Mouse (Mus musculus): Measurements from ENCODE around the gene Coq4. TPM values are rescaled to one million over a fixed set of nuclear protein-coding genes. Genes with fewer than 3 reads are reported as not detected.

The Coq4 gene
- polyA plus RNA-seq, 1 experiment from 2014 or later: 11.4 TPM

DNA sequence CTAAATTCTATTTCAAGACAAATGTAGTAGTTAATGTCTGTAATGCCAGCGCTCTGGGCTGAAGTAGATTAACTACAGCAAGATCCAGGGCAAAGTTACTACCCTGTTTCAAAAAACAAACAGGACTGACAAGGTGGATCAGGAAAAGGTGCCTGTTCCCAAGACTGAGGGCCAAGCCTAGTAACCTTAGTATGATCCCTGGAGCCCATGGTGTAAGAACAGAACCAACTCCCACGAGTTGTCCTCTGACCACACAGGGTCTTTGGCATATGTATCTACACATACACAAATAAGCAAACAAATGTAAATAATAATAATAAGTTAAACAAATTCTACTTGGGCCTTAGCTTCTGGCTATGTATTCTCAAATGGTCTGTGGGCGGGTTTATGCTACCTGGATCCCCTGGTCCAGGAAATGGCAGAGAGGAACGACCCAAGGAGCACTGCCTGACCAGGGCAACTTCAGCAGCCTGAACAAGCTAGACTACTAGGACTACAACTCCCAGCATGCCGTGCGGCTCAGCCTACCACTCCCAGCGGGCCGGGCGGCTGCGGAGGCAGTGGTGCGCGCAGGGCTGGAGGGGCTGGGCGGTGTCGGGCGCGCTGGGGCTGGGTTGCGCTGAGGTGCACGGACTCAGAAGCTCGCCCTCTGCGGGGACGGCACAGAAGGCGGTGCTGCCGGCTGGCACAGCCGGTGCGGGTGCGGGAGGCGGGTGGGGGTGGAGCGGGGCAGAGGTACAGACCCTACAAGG is 15.0 kb downstream of the Coq4 start, which contains the start of gene Slc27a4:
Slc27a4 (plus strand) TSS at position 560 of the 752 bp plus-strand sequence.
- Histone ChIP-seq H3K27me3 (peaks cover 40% of the 10 kb centered on the region), H3K9ac (peak within 1 kb of the TSS; percentile 71), H3K4me1 (replicated peaks) (peaks cover 14% of the 10 kb centered on the region), H3K27ac (replicated peaks) (no peak within 1 kb of the TSS; the same call in 1 of the 2 replicates), H3K4me3 (replicated peaks) (peak within 1 kb of the TSS; percentile 72), H3K4me2 (peak within 1 kb of the TSS; percentile 98), H3K36me3 (replicated peaks) (0 out of 2 replicates have a peak, but pooled peaks cover 8% of the 10 kb centered on the region), H3K9me3 (replicated peaks) (no peaks in the 10 kb centered on the region)
- peak; percentile 97 for ATAC-seq (ENCODE audit: insufficient read depth)
- WGBS (ENCODE audit: insufficient replicate concordance): 2% methylated on average over 28 of the region's 28 CpGs

DNA sequence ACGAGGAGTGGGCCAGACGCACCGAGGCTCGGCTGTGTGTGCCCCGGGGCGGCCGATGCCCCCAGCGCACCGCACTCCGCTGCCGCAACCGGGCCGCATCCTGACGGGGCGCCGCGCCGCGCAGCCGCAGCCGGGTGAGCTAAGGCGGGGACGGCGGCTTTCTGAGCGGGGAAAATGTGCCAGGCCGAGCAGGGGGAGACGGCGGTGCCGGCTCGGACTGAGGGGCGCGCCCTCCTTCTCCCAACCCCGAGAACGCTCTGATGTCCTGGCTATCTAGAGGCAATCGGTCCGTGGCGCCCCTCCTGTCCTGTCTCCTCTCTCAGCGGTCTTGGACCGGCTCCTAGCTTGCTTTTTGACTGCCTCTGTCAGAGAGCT is 15.5 kb downstream of the Coq4 start:
- WGBS (ENCODE audit: insufficient replicate concordance): under 1% methylated on average over 39 of the region's 39 CpGs
- Histone ChIP-seq H3K27me3 (peaks cover 40% of the 10 kb centered on the region), H3K9ac (peak overlapping the region; percentile 71), H3K27ac (replicated peaks) (no peak overlapping the region; the same call in 1 of the 2 replicates), H3K4me2 (peak overlapping the region; percentile 98), H3K9me3 (replicated peaks) (no peaks in the 10 kb centered on the region), H3K4me1 (replicated peaks) (peaks cover 14% of the 10 kb centered on the region), H3K4me3 (replicated peaks) (peak overlapping the region; percentile 72), H3K36me3 (replicated peaks) (0 out of 2 replicates have a peak, but pooled peaks cover 8% of the 10 kb centered on the region)
- no peak; the same call in 1 of the 2 replicates for ATAC-seq (ENCODE audit: insufficient read depth)

DNA sequence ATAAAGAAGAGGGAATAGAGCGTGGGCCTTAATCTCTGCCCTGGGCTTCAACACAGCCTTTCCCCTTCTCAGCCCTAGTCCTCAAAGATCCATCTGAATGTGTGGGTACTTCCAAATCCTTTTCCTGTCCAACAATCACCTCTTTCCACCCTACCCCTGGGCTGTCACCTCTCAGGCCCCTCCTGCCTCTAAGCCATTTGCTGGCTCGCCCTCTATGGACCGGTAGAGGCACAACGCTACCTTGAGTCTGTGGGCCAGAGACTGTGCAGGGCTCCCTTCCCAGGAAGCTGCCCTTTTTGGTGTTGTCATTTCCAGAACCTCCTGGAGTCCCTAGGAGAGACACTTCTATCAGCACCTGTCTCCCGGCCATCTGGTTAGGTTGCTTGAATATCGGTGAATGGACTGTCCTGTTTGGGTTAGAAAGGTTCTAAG is 16.1 kb downstream of the Coq4 start:
- Histone ChIP-seq H3K27me3 (peaks cover 40% of the 10 kb centered on the region), H3K36me3 (replicated peaks) (0 out of 2 replicates have a peak, but pooled peaks cover 8% of the 10 kb centered on the region), H3K27ac (replicated peaks) (no peak overlapping the region), H3K4me2 (peak overlapping the region; percentile 98), H3K4me3 (replicated peaks) (peak overlapping the region; percentile 72), H3K9ac (peak overlapping the region; percentile 71; the same call in 1 of the 2 replicates), H3K9me3 (replicated peaks) (no peaks in the 10 kb centered on the region), H3K4me1 (replicated peaks) (peaks cover 14% of the 10 kb centered on the region)
- ATAC-seq (ENCODE audit: insufficient read depth): no peak
- 25% methylated on average over 6 of the region's 6 CpGs for WGBS (ENCODE audit: insufficient replicate concordance)

DNA sequence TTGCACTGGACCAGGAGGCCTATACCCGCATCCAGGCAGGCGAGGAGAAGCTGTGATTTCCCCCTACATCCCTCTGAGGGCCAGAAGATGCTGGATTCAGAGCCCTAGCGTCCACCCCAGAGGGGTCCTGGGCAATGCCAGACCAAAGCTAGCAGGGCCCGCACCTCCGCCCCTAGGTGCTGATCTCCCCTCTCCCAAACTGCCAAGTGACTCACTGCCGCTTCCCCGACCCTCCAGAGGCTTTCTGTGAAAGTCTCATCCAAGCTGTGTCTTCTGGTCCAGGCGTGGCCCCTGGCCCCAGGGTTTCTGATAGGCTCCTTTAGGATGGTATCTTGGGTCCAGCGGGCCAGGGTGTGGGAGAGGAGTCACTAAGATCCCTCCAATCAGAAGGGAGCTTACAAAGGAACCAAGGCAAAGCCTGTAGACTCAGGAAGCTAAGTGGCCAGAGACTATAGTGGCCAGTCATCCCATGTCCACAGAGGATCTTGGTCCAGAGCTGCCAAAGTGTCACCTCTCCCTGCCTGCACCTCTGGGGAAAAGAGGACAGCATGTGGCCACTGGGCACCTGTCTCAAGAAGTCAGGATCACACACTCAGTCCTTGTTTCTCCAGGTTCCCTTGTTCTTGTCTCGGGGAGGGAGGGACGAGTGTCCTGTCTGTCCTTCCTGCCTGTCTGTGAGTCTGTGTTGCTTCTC is 28.5 kb downstream of the Coq4 start:
- no peaks in the 10 kb centered on the region for H3K9me3 ChIP-seq (replicated peaks)
- no peak for ATAC-seq (ENCODE audit: insufficient read depth)
- H3K4me3 ChIP-seq (replicated peaks): no peak overlapping the region
- no peak overlapping the region for H3K27ac ChIP-seq (replicated peaks)
- 66% methylated on average over 11 of the region's 11 CpGs for WGBS (ENCODE audit: insufficient replicate concordance)
- H3K4me1 ChIP-seq (replicated peaks): peaks cover 24% of the 10 kb centered on the region
- peaks cover 10% of the 10 kb centered on the region for H3K36me3 ChIP-seq (replicated peaks)
- H3K9ac ChIP-seq: no peak overlapping the region
- H3K27me3 ChIP-seq: no peaks in the 10 kb centered on the region
- no peak overlapping the region for H3K4me2 ChIP-seq

DNA sequence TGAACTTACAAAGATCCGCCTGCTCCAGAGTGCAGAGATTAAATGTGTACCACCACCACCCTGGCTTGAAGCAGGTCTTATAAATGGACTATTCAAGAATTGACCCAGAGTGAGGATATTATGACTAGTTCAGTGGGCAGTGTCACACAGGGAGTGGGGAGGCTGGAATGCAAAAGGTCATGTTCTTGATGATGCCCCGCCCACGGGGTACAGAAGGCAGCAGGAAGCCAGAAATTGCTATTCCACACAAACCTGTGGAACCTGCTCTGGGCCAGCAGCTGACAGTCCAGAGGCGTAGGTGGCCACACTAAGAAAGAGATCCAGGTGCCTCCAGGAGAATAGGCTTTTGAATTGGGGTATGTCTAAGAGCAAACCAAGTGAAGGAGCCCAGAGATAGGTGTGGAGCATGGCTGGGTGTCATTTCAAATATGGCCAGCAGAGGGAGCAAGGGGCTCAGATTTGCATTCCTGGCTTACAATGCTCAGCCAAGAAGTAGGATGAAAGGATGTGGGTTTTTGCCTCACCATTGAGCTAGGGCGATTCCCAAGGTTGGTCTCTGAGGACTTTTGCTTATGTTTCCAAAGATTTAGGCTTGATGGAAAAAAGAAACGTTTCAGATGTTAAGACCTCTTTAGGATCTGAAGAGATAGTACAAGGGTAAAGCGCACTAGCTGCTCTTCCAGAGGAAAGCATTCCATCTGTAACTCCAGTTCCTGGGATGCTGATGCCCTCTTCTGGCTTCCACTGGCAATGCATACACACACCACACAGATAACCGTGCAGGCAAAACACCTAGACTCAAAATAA is 30.3 kb downstream of the Coq4 start:
- no peak overlapping the region for H3K4me2 ChIP-seq
- ATAC-seq (ENCODE audit: insufficient read depth): no peak
- 40% methylated on average over 8 of the region's 8 CpGs for WGBS (ENCODE audit: insufficient replicate concordance)

DNA sequence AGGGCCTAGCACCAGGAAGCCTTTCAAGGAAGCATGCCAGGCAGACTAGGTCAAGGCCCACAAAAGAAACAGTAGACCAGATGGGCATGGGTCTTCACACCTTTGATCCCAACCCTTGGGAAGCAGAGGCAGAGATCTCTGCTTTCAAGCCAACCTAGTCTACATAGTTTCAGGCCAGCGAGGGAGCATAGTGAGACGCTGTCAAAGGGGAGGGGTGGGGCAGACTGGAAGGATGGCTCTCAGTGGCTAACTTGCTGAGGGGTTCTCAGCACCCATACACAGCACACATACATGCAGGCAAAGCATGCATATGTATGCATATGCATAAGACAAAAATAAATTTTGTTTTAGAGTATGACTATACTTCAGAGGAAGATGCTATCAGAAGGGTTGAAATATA is 32.1 kb downstream of the Coq4 start:
- Histone ChIP-seq H3K36me3 (replicated peaks) (0 out of 2 replicates have a peak, but pooled peaks cover 3% of the 10 kb centered on the region), H3K9ac (no peak overlapping the region; the same call in 1 of the 2 replicates), H3K27me3 (no peaks in the 10 kb centered on the region), H3K4me3 (replicated peaks) (peak overlapping the region; percentile 58; the same call in 1 of the 2 replicates), H3K9me3 (replicated peaks) (no peaks in the 10 kb centered on the region), H3K4me2 (peak overlapping the region; percentile 88), H3K4me1 (replicated peaks) (peaks cover 26% of the 10 kb centered on the region), H3K27ac (replicated peaks) (no peak overlapping the region)
- ATAC-seq (ENCODE audit: insufficient read depth): no peak
- 31% methylated on average over 2 of the region's 2 CpGs for WGBS (ENCODE audit: insufficient replicate concordance)

More for the DNA sequence above, 30.3 kb downstream of the Coq4 start:
- H3K27me3 ChIP-seq: no peaks in the 10 kb centered on the region
- no peak overlapping the region for H3K4me3 ChIP-seq (replicated peaks)
- H3K4me1 ChIP-seq (replicated peaks): peaks cover 26% of the 10 kb centered on the region
- H3K9me3 ChIP-seq (replicated peaks): no peaks in the 10 kb centered on the region
- H3K27ac ChIP-seq (replicated peaks): no peak overlapping the region
- peaks cover 8% of the 10 kb centered on the region for H3K36me3 ChIP-seq (replicated peaks)
- no peak overlapping the region for H3K9ac ChIP-seq

DNA sequence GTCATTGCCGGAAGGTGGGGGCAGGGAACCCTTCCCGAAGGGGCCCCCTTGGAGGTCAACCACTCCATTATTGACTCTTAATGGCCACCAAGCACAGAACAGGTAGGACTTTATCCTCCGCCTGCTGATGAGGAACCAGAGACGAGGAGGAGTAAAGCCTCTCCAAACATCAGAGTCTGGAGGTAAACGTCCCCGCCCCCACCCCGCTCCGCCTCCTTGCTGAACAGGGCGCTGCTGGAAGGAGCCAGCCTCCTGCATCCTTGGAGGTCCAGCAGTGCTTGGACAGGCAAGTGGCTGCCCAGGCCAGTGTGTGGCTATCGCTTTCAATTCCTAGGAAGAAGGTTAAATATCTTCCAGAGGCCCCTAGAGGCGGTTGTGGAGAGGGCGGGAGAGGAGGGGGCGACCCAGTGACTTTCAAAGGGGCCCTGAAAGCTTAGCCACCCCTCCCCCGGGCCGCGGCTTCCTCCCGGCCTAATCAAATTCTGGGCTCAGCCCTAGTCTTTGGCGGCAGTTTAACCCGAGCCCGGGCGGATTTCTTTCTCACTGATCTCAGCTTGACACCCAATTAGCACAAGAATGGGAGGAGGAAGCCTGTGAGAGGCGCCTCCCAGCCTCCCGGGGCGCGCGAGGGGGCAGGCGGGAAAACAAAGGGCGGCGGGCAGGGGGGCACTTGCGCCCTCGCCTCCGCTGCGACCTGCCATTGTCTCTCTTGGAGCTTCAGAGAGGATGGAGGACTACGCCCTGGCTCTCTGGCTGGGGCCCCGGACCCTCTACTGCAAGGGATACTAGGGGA is 32.9 kb downstream of the Coq4 start, which contains the start of gene Urm1:
Urm1 (plus strand) TSS at position 51 of the 793 bp plus-strand sequence.
- Histone ChIP-seq H3K9ac (peak within 1 kb of the TSS; percentile 58), H3K4me2 (peak within 1 kb of the TSS; percentile 88), H3K4me1 (replicated peaks) (peaks cover 26% of the 10 kb centered on the region), H3K9me3 (replicated peaks) (no peaks in the 10 kb centered on the region), H3K27ac (replicated peaks) (peak within 1 kb of the TSS; percentile 81), H3K36me3 (replicated peaks) (0 out of 2 replicates have a peak, but pooled peaks cover 3% of the 10 kb centered on the region), H3K27me3 (no peaks in the 10 kb centered on the region), H3K4me3 (replicated peaks) (peak within 1 kb of the TSS; percentile 58)
- under 1% methylated on average over 35 of the region's 35 CpGs for WGBS (ENCODE audit: insufficient replicate concordance)
- ATAC-seq (ENCODE audit: insufficient read depth): peak; percentile 65

DNA sequence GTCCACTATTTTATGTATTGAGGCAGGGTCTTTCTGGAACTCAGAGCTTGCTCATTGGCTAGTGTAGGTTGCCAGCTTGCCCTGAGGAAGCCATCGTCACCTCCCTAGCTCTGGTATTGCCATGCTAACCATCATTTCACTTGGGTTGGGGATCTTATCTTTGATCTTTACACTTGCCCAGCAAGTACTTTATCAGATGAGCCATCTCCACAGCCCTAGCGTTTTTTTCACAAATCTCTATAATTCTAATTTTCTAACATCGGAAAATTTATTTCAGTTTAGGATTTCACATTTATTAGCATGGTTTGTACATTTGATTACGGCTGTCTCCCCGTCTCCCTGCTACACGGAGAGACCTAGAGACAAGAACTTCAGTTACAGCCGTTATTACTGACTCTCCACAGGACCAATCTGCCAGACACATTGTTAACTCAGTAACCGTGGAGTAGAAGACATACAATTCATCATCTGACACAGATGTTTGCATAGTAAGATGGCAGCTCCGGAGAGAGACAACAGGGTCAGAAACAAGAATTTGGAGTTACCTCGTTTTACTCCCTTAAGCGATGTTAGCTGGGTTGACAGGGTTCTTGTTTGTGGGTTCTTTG is 39.1 kb downstream of the Coq4 start:
- H3K4me1 ChIP-seq (replicated peaks): peaks cover 30% of the 10 kb centered on the region
- peak; percentile 6; the same call in 1 of the 2 replicates for ATAC-seq (ENCODE audit: insufficient read depth)
- H3K4me2 ChIP-seq: peak overlapping the region; percentile 80
- 6% methylated on average over 11 of the region's 11 CpGs for WGBS (ENCODE audit: insufficient replicate concordance)
- H3K36me3 ChIP-seq (replicated peaks): 0 out of 2 replicates have a peak, but pooled peaks cover 4% of the 10 kb centered on the region
- H3K9ac ChIP-seq: peak overlapping the region; percentile 68
- H3K9me3 ChIP-seq (replicated peaks): no peaks in the 10 kb centered on the region
- H3K4me3 ChIP-seq (replicated peaks): peak overlapping the region; percentile 87
- peak overlapping the region; percentile 90 for H3K27ac ChIP-seq (replicated peaks)
- no peaks in the 10 kb centered on the region for H3K27me3 ChIP-seq

DNA sequence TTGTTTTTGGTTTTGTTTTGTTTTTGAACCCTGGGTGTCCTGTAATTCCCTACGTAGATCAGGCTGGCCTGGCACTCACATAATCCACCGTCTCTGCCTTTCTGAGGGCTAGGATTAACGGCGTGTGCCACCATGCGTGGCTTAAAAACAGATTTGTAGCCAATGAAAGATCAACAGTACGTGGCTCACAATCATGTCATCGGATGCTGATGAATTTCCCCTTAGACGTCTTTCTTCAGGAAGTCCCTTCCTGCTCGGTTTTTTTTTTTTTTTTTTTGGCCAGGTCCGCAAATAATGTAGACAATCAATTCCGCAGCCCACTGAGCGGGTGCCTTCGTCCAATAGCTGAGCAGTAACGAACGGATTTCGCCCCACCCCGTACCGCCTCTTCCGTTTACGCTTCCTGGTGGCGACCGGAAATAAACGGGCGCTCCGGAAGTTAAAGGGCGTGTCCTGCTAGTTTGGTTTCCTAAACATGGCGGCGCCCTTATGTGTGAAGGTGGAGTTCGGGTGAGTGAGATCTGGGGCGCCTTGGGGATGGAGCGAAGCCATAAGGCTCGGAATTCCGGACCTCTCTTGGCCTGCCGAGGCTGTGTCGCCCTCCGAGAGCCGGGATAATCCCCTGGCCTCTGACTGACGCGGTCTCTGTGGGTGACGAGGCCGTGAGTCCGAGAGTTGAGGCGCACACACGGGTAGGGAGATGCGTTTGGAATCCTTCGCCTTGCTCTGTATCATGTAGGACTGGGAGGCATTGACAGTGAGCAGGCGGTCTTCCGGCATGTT is 39.8 kb downstream of the Coq4 start:
- WGBS (ENCODE audit: insufficient replicate concordance): under 1% methylated on average over 48 of the region's 48 CpGs
- H3K4me3 ChIP-seq (replicated peaks): peak overlapping the region; percentile 87
- peak overlapping the region; percentile 90 for H3K27ac ChIP-seq (replicated peaks)
- peaks cover 30% of the 10 kb centered on the region for H3K4me1 ChIP-seq (replicated peaks)
- no peaks in the 10 kb centered on the region for H3K9me3 ChIP-seq (replicated peaks)
- H3K9ac ChIP-seq: peak overlapping the region; percentile 75
- H3K27me3 ChIP-seq: no peaks in the 10 kb centered on the region
- 0 out of 2 replicates have a peak, but pooled peaks cover 4% of the 10 kb centered on the region for H3K36me3 ChIP-seq (replicated peaks)
- ATAC-seq (ENCODE audit: insufficient read depth): peak; percentile 95
- H3K4me2 ChIP-seq: peak overlapping the region; percentile 80
